Mouse (Mus musculus) cerebellum, postnatal 10 days (tissue): ENCODE data around the gene Chn1.

Experiments used
- DNase-seq, 2 experiments: peaks; one replicate each; pipeline ENCODE4 v3.0.0; 2021; ENCODE audit warnings: mixed read lengths in 2 of 2

The Chn1 gene

GRCm38 (mm10) chr2:73745647-73746374 lies 29.3 kb downstream of the Chn1 start:
- DNase-seq = peak; percentile 49 to 55

DNA sequence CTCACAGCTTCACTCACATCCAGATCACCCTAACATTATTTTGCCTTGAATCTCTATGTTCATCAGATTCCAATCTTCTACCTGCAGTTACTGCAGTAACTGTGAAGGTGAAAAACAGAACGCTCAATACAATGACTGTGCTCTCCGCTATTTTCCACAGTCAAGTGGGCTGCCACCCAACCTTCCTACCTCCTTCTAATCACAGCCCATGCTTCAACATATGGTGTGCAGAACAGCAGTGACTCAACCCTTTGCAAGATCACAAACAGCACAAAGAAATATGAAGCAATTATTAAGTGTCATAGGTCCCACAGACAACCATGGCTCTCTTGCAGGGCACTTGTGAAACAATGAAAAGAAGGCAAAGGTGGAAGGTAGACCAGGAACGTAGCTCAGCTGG lies 33.9 kb downstream of the Chn1 start:
- no peak for DNase-seq

DNA sequence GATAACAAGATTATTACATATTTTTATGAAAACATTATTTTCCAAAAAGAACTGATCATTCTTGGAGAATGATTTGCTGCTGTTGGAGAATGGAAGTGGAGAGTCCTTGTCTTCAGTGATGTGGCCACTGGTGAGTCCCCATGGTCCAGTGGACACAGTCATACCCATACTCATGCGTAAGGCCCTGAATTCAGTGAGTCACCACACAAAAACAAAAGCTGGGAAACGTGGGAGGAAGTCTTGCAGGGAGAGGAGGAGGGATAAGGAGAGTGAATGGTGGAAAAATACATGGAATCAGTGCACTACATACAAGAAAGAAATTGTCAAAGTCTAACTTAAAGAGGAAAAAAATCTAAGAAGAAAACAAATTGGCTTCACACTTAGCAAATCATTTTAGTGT lies 47.3 kb downstream of the Chn1 start:
- no peak for DNase-seq

DNA sequence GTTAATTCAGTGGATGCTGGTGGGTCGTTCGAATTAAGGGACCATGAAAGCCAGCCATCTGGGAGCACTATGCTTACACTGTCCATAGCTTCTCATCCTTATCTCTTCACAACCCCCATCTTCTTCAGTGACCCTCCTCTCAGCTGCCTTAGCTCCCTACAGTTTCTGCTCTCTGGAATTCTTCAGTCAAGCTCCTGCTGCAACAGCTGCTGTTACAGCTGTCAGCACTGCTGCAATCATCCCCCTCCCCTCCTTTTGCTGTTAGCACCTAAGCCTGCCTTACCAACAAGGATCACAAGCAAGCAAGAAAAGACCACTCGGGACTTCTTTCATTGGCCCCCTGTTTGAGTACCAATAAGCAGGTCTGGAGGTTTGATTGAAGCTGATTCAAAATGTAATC lies 50.2 kb downstream of the Chn1 start:
- no peak for DNase-seq

GRCm38 (mm10) chr2:73721821-73722220 lies 53.3 kb downstream of the Chn1 start:
- no peak for DNase-seq

DNA sequence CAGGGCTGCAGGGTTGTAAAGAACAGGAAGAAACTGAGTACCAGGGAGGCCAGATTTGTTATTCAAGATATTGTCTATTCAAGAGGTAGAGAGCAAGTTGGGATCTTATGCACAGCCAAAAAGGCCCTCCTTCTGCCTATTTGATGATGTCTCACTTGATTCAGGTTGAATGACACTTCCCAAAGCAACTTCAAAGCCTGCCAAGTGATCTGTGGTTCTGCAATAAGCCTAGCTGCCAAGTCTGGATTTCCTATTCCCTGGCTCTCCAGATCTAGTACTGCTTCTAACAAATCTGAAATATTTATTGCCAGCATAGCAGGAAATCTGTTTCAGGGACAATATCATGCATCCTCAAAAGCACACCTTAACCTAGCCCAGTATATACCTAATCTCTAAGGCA lies 62.7 kb downstream of the Chn1 start:
- peak; percentile 15 to 16 for DNase-seq

- DNase-seq = no peak
Observed at GRCm38 (mm10) chr2:73693045-73693444, 82.1 kb downstream of the Chn1 start.

DNA sequence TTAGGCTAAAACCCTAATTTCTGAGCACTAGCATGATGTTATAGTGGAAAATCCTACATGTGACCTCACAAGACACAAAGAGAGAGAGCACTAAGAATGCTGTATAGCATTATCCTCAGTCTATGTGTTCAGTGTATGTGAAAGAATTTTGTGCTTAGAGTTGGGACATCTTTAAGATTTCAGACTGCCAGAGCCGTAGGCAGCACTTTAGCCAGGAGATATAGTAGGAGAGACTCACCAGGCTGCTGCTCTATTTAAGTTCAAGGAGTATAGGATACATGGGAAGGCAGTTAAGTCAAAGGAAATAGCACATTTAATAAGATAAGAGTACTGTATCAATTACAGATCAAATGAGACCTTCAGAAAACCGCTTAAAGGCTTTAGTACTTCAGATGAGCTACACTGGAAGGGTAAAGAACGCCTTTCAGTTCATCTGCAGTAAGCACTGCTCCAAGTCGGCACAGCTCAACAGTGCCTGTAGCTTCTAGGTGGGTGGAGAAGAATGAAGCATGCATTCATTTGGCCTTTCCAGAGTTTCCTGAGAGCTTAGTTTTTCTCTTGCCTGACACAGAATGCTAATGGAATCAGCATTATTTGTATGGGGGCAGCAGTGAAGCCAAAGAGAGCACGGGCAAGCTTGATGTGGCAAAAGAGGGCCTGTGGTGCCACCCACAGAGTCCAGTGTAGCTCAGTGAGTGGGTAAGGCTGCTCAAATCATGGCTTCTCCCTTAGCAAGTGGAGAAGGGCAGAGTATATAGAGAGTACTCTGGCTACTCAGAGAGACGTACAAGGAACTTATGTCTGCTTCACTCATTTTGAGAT lies 84.2 kb downstream of the Chn1 start:
- DNase-seq = peak in 1 of 2 experiments; percentile 13

GRCm38 (mm10) chr2:73682500-73682899 lies 92.6 kb downstream of the Chn1 start:
- no peak for DNase-seq

- DNase-seq = peak; percentile 86 to 89
Observed at GRCm38 (mm10) chr2:73680425-73681027, 94.6 kb downstream of the Chn1 start.

GRCm38 (mm10) chr2:73668608-73669007 lies 106.5 kb downstream of the Chn1 start:
- no peak for DNase-seq

GRCm38 (mm10) chr2:73660566-73661134 lies 114.5 kb downstream of the Chn1 start:
- DNase-seq = no peak

GRCm38 (mm10) chr2:73659726-73660565 lies 115.2 kb downstream of the Chn1 start:
- peak; percentile 68 to 69 for DNase-seq

GRCm38 (mm10) chr2:73659041-73659440 lies 116.1 kb downstream of the Chn1 start:
- peak; percentile 25 to 46 for DNase-seq

DNA sequence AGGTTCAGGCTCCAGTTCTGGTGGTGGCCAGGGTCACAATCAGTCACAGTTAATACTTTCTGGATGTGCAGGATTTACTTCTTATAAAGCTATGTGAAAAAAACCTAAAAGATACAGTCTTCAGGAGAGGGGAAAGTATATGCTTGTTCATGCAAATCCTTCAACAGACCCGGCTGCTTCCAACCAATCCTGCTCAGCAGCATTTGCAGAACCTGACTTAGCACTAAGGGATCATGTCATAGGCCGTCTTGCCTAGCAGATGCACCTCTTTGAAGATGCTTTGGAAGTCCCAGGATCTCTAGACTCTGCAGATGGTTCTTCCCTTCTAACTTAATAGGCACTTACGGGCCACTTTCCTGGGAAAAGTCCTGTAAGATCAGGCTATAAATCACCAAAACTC lies 117.2 kb downstream of the Chn1 start:
- no peak for DNase-seq

GRCm38 (mm10) chr2:73657151-73657550 lies 118.0 kb downstream of the Chn1 start:
- DNase-seq = no peak

DNA sequence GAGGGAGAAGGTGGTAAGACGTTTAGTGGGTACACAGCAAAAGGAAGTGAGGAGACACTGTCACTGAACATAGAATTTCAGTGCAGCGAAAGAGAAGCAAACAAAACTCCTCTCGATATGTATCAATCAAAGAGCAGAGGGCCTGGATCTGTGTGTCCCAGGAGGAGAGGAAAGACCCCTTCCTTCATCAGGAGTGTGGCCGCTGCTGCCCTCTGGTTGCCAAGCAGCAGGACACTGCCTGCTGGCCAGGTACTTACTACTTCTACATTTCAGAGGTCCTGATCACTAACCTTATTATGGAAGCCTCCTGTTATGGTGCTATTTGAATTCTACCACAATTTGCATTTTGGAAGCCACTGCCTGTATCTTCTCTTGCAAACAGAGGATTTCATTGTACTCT lies 119.5 kb downstream of the Chn1 start:
- DNase-seq = no peak

- DNase-seq = no peak
Observed at GRCm38 (mm10) chr2:73654892-73655243, 120.3 kb downstream of the Chn1 start.

DNA sequence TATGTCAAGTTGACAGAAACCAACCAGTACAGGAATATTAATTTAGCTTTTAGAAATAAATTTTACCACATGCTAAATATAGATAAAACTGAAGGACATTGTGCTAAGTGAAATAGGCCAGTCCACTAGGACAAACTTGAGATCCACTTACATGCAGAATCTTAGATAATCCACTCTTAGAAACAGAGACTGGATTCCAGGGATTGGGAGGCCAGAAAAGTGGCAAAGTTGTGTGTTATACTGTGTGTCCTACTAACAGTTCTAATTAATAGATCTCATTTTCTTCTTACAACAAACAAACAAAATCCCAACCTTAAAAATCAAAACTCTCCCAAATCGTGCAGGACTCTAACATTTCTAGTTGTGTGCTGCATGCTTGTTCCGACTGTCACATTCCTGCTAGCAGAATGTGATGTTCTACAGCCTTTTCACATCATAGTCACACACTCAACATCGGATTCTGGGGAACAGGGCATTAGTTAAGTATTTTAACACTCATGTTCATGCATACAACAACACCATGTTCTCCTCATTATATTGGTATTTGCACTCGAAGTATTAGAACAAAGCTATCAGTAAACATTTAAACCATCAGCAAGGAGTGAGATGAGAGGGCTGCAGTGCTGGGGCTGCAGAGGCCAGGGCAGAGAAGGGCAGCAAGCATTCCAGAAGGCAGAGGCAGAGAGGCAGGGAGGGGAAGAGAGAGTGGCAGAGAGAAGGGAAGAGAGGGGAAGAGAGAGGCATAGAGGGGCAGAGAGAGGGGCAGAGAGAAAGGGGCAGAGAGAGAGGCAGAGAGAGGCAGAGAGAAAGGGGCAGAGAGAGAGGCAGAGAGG lies 120.9 kb downstream of the Chn1 start:
- DNase-seq = no peak

DNA sequence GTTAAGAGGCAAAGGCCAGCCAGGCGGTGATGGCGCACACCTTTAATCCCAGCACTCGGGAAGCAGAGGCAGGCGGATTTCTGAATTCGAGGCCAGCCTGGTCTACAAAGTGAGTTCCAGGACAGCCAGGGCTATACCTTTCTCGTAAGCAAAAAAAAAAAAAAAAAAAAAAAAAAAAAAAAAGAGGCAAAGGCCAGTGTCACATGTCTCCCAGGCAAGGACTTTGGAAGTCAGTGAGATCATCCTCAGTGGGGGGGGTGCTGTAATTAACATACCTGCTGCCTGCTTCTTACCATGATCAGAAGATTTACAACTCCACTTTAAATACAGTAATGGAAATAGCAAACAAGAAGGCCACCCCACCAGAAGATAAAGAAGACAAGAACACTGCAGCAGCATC lies 137.5 kb downstream of the Chn1 start:
- no peak for DNase-seq

DNA sequence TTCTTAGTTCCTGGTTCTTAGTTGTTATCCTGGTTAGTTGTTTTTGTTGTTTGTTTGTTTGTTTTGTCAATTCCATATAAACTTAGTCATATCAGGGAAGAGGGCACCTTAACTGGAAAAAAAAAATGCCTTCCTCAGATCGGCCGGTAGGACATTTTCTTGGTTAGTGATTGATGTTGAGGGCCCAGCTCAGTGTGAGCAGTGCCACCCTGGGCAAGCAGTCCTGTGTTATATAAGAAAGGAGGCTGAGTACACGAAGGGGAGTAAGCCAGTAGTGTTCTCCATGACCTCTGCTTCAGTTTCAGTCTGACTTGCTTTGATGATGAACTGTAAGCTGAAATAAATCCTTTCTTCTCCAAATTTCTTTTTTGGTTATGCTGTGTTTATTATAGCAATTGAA lies 138.8 kb downstream of the Chn1 start:
- no peak for DNase-seq

DNA sequence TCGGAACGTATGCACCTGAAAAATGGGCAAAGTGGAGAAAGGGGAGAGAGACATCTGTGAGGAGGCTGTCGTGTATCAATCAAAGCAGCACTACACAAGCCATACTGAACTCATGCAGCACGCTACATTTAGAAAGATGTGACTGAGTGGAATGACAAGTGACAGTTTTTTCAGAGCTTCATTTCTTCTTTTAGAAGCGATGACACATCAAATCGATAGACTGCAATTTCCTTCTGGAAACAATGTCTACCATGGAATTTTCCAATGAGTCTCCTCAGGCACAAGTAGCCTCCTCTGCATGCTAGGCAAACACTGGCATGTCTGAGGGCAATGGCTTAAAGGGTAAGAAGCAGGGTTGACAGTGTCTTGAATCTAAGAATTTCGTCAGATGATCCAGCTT lies 143.3 kb downstream of the Chn1 start:
- DNase-seq = no peak
